Mouse (Mus musculus) gastrocnemius, postnatal 4 days (tissue): Measurements from ENCODE around the gene AW822073. TPM values are rescaled to one million over a fixed set of nuclear protein-coding genes. Genes with fewer than 3 reads are reported as not detected.
"Not testable (repeated sequence)": the region's sequence is repeated elsewhere in the genome, so short reads cannot be mapped to it uniquely, and the experiment has no call there.

ENCODE experiments used
- DNase-seq, 2 experiments: peaks; one replicate each; pipeline ENCODE4 v3.0.0; 2021 to 2022; ENCODE audit warnings: low spot score in 2 of 2, mixed read lengths in 2 of 2
- long read RNA-seq, 2 experiments: library from polyadenylated mRNA; stranded (forward); transcript quantifications; one replicate each; pipeline ENCODE4 v2.0.0; 2021
- total RNA-seq, 2 experiments: library from RNA; stranded (reverse); gene quantifications; 2 replicates each; pipeline ENCODE4 v1.2.3; 2021

Gene AW822073
- total RNA-seq: not detected
- long read RNA-seq, experiment 1: 0 reads
- long read RNA-seq, experiment 2: 0 reads

DNA sequence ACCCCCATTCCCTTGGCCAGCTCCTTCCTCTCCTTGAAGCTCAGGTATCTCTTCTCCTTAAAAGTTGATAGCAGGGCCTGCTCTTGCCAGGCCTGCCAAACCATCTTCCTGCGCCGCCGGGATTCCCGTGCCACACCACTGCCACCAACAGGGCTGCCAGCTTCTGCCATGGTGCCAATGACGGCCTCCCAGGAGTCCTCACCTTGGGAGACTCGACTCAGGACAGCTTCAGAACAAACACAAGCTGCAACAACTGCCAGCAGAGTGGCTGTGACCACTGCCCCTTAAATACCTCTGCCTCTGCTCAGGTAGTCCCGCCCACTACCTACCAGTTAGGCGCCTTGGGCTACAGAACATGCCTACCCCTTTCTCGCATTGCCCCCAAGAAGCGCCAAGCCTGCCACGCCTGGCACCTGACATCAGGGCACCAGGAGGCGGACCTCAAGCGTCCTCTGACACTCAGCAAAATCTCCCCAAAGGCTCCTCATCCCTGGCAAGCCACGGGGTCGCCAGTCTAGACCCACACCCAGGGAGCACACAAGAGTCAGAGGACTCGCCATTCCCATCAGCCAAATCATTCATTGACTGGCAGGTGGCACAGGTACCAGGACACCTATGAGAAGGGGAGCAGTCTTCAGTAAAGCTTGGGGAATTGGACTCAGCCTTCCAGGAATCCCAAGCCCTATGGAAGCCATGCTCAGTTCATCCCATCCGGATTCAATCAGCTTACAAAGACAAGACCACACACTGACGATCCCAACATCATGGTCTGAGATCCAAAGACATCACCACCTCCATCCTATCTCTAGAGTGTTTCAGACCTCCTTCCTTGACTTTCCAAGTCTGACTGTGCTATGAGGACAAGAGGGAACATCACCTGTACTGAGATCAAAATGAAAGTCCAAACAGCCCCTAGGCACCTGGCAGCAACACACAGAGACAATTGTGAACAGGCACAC is at the start of gene AW822073:
Gene AW822073, minus strand, starts transcription at position 104 of the 959 bp plus-strand sequence.
- peak; percentile 75 to 79 for DNase-seq

DNA sequence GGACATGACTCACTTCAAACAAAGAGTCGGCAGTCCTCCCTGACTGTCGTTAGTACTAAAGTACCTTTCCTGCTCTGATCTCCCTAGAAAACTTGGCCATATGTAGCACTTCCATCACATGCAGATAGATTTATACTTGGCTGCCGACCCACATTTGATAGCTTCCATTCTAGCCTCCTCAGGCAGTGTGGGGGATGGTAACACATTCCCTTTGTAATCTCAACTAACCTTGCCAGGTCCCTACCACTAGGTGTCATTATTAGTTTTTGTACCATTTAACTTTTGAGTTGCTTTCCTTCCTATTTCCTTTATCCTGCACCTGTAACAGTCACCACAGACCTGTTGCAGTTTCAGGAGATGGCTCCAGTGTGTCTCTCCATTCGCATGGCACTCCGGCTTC is 33.7 kb upstream of the AW822073 start:
- no peak for DNase-seq

DNA sequence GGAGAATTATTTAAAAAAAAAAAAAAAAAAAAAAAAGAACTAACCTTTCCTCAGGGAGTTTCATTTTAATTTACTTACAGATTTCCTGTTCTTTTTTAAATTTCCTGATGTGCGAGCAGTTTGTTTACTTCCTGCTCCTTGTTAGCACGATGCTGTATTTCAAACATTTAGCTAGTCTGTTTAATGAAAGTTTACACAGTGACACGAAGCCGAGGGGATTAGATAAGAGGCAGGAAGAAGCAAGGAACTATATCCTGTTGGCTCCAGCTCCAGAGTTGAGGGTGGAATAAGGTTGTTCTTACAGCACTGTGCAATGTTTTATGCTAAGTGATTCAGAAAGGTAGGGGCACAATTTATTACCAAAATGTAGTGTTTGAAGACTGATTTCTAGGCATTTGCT is 31.2 kb upstream of the AW822073 start:
- DNase-seq: no peak

GRCm38 (mm10) chr10:58255213-58255892 is 30.6 kb upstream of the AW822073 start, which contains the start of gene Gcc2:
Gene Gcc2, plus strand, starts transcription at chr10:58255497.
- peak; percentile 83 to 90 for DNase-seq

DNA sequence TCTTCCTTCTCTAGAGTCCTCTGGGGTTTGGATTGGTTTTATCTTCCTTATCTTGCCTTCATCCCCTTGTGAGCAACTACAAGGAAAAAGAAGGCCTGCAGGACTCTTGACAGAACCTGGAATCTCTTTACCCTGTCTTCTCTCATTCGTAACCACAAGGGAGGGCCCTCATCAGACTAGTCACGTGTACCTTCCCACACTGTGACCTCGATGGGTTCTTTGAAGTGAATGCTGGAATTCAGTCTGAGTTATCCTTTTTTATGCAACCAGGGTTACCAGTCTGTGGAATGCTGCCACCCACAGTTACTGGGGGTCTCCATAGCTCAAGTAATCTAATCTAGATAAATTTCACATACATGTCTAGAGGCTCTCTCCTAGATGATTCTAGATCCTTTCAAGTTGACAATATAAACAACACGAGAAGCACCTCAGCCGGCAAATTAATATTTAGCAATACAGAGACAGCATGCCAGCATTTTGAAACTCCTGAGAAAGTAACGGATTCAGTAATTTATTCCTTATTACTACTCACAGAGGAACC is 30.0 kb upstream of the AW822073 start:
- DNase-seq: no peak

- no peak for DNase-seq
These were observed 24.8 kb upstream of the AW822073 start for GRCm38 (mm10) chr10:58249535-58249934.

DNA sequence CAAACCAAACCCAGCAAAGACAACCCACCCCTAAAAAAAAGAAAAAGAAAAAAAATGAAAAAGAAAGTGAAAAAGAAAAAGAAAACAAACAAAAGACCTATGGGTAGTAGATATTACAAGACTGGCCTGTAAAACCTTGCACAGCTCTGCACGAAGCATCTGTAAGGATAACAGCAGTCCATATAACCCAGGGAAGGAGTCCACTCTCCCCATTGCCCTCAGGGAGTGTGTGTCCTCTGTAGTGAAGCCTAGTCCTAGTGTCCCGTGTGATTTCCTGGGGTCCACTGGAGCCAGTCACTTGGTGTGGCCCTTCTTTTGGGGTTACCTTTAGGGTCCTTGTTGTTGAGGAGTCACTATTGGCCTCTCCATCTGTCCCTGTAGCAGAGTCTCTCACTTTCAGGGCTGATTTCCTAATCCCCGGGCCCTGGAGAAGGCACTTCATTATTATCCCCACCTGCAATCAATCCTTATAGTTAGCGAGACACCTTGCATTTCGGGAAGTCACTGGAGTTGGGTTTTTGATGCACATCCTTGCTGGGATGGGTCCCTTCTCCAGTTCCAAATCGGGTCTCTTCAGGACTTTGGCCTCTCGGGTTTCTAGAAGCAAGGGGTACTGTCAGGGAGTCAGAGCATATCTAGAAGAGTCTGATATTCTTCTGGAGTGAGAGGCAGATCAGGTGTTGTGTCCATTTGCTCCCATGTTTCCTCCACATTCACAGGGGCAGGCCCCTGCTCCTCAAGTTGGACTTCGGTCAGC is 14.4 kb upstream of the AW822073 start:
- DNase-seq: peak; percentile 79 to 82

- DNase-seq: peak in 1 of 2 experiments; percentile 27
These were observed 11.9 kb upstream of the AW822073 start, which contains the start of gene Gm4981 for GRCm38 (mm10) chr10:58236613-58237012. Gene Gm4981, minus strand, starts transcription at chr10:58236701.

DNA sequence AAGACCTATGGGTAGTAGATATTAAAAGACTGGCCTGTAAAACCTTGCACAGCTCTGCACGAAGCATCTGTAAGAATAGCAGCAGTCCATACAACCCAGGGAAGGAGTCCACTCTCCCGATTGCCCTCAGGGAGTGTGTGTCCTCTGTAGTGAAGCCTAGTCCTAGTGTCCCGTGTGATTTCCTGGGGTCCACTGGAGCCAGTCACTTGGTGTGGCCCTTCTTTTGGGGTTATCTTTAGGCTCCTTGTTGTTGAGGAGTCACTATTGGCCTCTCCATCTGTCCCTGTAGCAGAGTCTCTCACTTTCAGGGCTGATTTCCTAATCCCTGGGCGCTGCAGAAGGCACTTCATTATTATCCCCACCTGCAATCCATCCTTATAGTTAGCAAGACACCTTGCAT is 10.3 kb upstream of the AW822073 start:
- DNase-seq: not testable (repeated sequence)

- peak in 1 of 2 experiments; percentile 32 for DNase-seq
These were observed 9.0 kb upstream of the AW822073 start for GRCm38 (mm10) chr10:58233740-58234121.

DNA sequence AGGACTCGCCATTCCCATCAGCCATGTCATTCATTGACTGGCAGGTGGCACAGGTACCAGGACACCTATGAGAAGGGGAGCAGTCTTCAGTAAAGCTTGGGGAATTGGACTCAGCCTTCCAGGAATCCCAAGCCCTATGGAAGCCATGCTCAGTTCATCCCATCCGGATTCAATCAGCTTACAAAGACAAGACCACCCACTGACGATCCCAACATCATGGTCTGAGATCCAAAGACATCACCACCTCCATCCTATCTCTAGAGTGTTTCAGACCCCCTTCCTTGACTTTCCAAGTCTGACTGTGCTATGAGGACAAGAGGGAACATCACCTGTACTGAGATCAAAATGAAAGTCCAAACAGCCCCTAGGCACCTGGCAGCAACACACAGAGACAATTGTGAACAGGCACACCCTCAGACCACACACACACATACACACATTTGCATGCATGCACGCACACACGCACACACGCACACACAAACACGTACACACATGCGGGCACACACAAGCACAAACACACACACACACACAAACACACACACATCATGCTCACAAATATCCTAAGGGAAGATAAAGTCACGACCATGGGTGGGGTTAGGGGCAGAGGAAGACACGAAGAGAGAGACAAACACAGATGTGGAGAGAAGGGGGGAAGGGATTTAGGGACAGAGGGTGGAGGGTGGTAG is 8.5 kb upstream of the AW822073 start:
- DNase-seq: peak; percentile 63 to 66

DNA sequence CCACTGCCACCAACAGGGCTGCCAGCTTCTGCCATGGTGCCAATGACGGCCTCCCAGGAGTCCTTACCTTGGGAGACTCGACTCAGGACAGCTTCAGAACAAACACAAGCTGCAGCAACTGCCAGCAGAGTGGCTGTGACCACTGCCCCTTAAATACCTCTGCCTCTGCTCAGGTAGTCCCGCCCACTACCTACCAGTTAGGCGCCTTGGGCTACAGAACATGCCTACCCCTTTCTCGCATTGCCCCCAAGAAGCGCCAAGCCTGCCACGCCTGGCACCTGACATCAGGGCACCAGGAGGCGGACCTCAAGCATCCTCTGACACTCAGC is 7.9 kb upstream of the AW822073 start, which contains the start of gene Duxf3:
Gene Duxf3, minus strand, starts transcription at position 35 of the 329 bp plus-strand sequence.
- peak in 1 of 2 experiments; percentile 40 for DNase-seq

GRCm38 (mm10) chr10:58231779-58232640 is 7.3 kb upstream of the AW822073 start:
- peak; percentile 90 to 99 for DNase-seq

GRCm38 (mm10) chr10:58231088-58231487 is 6.4 kb upstream of the AW822073 start:
- DNase-seq: peak; percentile 74 to 80

GRCm38 (mm10) chr10:58230021-58230420 is 5.3 kb upstream of the AW822073 start:
- DNase-seq: not testable (repeated sequence)

DNA sequence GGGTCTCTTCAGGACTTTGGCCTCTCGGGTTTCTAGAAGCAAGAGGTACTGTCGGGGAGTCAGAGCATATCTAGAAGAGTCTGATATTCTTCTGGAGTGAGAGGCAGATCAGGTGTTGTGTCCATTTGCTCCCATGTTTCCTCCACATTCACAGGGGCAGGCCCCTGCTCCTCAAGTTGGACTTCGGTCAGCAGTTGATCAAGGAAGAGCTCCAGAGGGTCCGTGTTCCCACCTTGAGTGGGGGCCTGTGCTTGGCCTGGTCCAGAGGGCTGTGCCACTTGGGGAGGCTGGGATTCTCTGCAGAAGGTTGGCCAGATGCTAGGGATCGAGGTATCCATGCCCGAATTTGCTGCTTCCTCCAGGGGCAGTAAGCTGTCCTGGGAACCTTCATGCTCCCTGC is 3.1 kb upstream of the AW822073 start:
- DNase-seq: not testable (repeated sequence)

GRCm38 (mm10) chr10:58226357-58226756 is 1.6 kb upstream of the AW822073 start:
- peak in 1 of 2 experiments; percentile 34 for DNase-seq

- DNase-seq: peak; percentile 87 to 99
These were observed 541 bp downstream of the AW822073 start for GRCm38 (mm10) chr10:58223972-58224805.
